Mouse (Mus musculus) midbrain, embryonic 14.5 days (tissue): ENCODE measurements at regions not wholly inside any gene's neighbourhood (a gene's known extent, or its start where the extent isn't known, plus 50 kb on each side); places are given as distances from the start of the nearest gene placed in this dataset.
A peak's percentile ranks its signal among the peaks of the same experiment; 100 is the strongest.

Experiments
- ATAC-seq: fragments of 200-750 bp; cut with Nextera tagmentation; 2 replicates; pipeline ENCODE4 v1.8.0; 2017; ENCODE audit warnings: moderate number of reproducible peaks, moderate library complexity; ENCODE audit not compliant: low FRiP score, low TSS enrichment
- DNase-seq: peaks from one replicate; pipeline ENCODE4 v3.0.0-alpha.2; 2015
- H3K27ac ChIP-seq: fragments of 300-500 bp; sonication (generic); replicated peaks from 2 replicates; pipeline ENCODE4 v1.5.1; 2014; ENCODE audit warnings: mild to moderate bottlenecking, low read depth, low read length, moderate library complexity
- H3K27me3 ChIP-seq: fragments of 300-500 bp; sonication (generic); 2 replicates; pipeline ENCODE4 v1.6.1; 2014; ENCODE audit warnings: low read length, control low read depth, mixed read lengths; ENCODE audit not compliant: control insufficient read depth, insufficient read depth
- H3K36me3 ChIP-seq: fragments of 300-500 bp; sonication (generic); 2 replicates; pipeline ENCODE4 v1.6.1; 2014; ENCODE audit warnings: low read length, control low read depth; ENCODE audit not compliant: control insufficient read depth, insufficient read depth
- H3K4me1 ChIP-seq: fragments of 300-500 bp; sonication (generic); 2 replicates; pipeline ENCODE4 v1.6.1; 2014; ENCODE audit warnings: mild to moderate bottlenecking, antibody characterized with exemption, low read length, control low read depth; ENCODE audit not compliant: control insufficient read depth, insufficient read depth
- H3K4me2 ChIP-seq: fragments of 300-500 bp; sonication (generic); 2 replicates; pipeline ENCODE4 v1.6.1; 2014; ENCODE audit warnings: mild to moderate bottlenecking, low read length, moderate library complexity
- H3K4me3 ChIP-seq: fragments of 300-500 bp; sonication (generic); replicated peaks from 2 replicates; pipeline ENCODE4 v1.5.1; 2014; ENCODE audit warnings: low read depth, low read length
- H3K9ac ChIP-seq: fragments of 300-500 bp; sonication (generic); replicated peaks from 2 replicates; pipeline ENCODE4 v1.6.1; 2014; ENCODE audit warnings: mild to moderate bottlenecking, low read length, moderate library complexity
- H3K9me3 ChIP-seq: fragments of 300-500 bp; sonication (generic); 2 replicates; pipeline ENCODE4 v1.6.1; 2016; ENCODE audit warnings: low read length, control low read depth, mixed read lengths; ENCODE audit not compliant: control insufficient read depth
- WGBS: fragments of 180-500 bp; shearing (Covaris S2); extraction: QIAGEN DNeasy Blood & Tissue Kit; methylation state at CpG from one replicate; pipeline ENCODE4 v1.1.7; 2014; 5-methylcytosine and 5-hydroxymethylcytosine counted together

DNA sequence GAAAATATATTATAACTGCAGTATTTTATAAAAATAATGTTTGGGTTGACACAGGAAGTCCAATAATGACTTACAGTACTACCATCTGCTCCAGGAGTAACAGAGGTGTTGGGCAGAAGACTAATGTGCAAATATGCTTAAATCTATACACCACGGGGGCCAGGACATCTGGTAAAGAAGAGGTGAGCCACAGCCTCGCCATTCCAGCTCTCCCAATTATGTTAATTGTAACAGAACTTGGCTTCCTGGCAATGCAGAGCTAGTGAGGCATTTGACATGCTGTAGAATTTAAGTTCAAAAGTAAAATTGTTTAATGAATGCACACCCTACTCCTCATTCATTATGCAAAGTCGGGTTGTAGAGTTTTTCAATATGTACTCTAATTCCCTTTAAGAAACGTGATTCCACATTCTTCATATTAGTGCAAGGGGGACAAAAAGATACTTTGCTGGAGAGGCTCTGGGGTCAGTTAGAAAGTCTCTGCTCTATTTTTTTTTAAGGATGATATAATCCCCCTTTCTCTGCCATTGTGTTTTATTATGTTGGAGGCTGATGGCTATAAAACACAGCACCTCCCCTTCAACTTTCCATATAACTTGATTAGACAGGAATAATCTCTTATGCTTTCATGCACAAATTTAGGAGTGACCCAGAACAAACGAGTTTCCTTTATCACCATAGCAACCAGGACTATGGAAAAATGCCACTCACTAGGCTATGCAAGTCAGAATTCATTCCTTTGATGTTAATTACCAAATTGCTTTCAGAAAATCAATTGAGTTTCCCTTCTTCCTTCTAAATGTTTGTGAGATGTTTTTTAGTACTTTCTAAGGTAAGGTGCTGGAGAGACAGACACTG is 188.8 kb upstream of the Tenm2 start:
- H3K27me3 ChIP-seq: 0 out of 2 replicates have a peak, but pooled peaks cover 4% of the 10 kb centered on the region
- H3K9me3 ChIP-seq: no peaks in the 10 kb centered on the region
- H3K9ac ChIP-seq: no peak overlapping the region
- H3K36me3 ChIP-seq: no peaks in the 10 kb centered on the region
- H3K4me1 ChIP-seq: no peaks in the 10 kb centered on the region; the same call in 1 of the 2 replicates
- ATAC-seq (no peak), DNase-seq (peak; percentile 31)
- WGBS: 5% methylated on average over 5 of the region's 5 CpGs
- no peak overlapping the region for H3K27ac ChIP-seq
- no peak overlapping the region for H3K4me3 ChIP-seq
- H3K4me2 ChIP-seq: no peak overlapping the region

GRCm38 (mm10) chr11:37412868-37413267 is 177.1 kb upstream of the Tenm2 start:
- WGBS: 81% methylated on average over 3 of the region's 3 CpGs
- H3K36me3 ChIP-seq: no peaks in the 10 kb centered on the region
- no peak for ATAC-seq

DNA sequence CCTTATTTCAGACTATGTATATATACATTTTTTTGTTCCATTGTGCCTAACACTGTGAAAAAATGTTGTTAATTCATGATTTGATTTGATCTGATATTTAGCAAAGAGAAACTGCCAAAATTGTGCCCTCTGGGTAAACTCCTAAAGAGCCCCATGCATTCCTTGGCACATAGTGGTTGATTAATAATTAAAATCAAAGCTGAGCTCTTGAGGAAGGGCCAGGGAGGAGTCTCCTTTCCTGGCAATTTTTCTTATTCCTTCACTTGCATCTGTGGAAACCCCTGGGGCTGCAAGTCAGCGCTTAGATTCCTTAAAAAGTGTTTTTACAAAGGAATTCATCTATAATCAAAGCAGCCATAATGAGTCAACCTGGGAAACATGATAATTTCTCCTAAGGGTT is 132.2 kb upstream of the Tenm2 start:
- no peaks in the 10 kb centered on the region for H3K36me3 ChIP-seq
- H3K9me3 ChIP-seq: no peaks in the 10 kb centered on the region
- H3K4me1 ChIP-seq: no peaks in the 10 kb centered on the region
- DNase-seq: peak; percentile 50
- H3K27me3 ChIP-seq: no peaks in the 10 kb centered on the region
- H3K4me3 ChIP-seq: no peak overlapping the region
- H3K9ac ChIP-seq: no peak overlapping the region
- 47% methylated on average over 1 of the region's 1 CpGs for WGBS
- H3K27ac ChIP-seq: no peak overlapping the region
- ATAC-seq: no peak
- no peak overlapping the region for H3K4me2 ChIP-seq

More at GRCm38 (mm10) chr11:37412868-37413267, 177.1 kb upstream of the Tenm2 start:
- no peak overlapping the region for H3K27ac ChIP-seq
- no peaks in the 10 kb centered on the region for H3K27me3 ChIP-seq
- H3K9me3 ChIP-seq: no peaks in the 10 kb centered on the region
- H3K4me3 ChIP-seq: no peak overlapping the region
- H3K9ac ChIP-seq: no peak overlapping the region
- DNase-seq: no peak
- H3K4me2 ChIP-seq: no peak overlapping the region
- H3K4me1 ChIP-seq: no peaks in the 10 kb centered on the region

DNA sequence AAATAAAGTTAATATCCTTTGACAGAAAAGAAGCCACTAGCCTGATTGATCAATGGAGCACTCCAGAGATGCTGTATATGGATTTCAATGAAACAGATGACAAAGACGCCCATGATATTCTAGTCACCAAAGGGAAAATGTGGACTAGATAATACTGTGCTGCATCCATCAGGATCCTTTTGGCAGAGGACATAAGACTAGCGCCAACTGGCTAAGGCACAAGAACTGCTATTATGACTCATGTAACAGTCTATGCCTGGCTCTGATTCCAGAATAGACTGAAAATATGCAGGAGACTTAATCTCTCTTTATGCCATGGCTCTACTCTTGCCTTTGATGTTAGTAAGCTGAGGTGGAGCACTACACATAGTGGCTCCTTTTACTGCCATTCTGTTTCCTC is 128.7 kb upstream of the Tenm2 start:
- ATAC-seq (no peak), DNase-seq (no peak)
- H3K4me3 ChIP-seq: no peak overlapping the region
- no peaks in the 10 kb centered on the region for H3K9me3 ChIP-seq
- no peak overlapping the region for H3K27ac ChIP-seq
- H3K36me3 ChIP-seq: no peaks in the 10 kb centered on the region
- H3K27me3 ChIP-seq: no peaks in the 10 kb centered on the region
- no peaks in the 10 kb centered on the region for H3K4me1 ChIP-seq
- H3K9ac ChIP-seq: no peak overlapping the region
- WGBS: 89% methylated on average over 2 of the region's 2 CpGs
- no peak overlapping the region for H3K4me2 ChIP-seq

GRCm38 (mm10) chr11:37355074-37355473 is 119.3 kb upstream of the Tenm2 start:
- 29% methylated on average over 2 of the region's 2 CpGs for WGBS
- Histone ChIP-seq H3K9ac (no peak overlapping the region), H3K4me1 (no peaks in the 10 kb centered on the region), H3K27ac (no peak overlapping the region), H3K4me2 (no peak overlapping the region), H3K9me3 (no peaks in the 10 kb centered on the region), H3K4me3 (no peak overlapping the region), H3K36me3 (no peaks in the 10 kb centered on the region), H3K27me3 (no peaks in the 10 kb centered on the region)
- no peak for ATAC-seq
- peak; percentile 24 for DNase-seq

- WGBS: 80% methylated on average over 2 of the region's 2 CpGs
- DNase-seq (no peak), ATAC-seq (no peak)
- no peaks in the 10 kb centered on the region for H3K36me3 ChIP-seq
- H3K4me3 ChIP-seq: no peak overlapping the region
- H3K27me3 ChIP-seq: no peaks in the 10 kb centered on the region
- H3K27ac ChIP-seq: no peak overlapping the region
- no peaks in the 10 kb centered on the region for H3K9me3 ChIP-seq
- H3K9ac ChIP-seq: no peak overlapping the region
- no peaks in the 10 kb centered on the region for H3K4me1 ChIP-seq
- H3K4me2 ChIP-seq: no peak overlapping the region
These were observed 73.9 kb upstream of the Tenm2 start for GRCm38 (mm10) chr11:37309691-37310090.

DNA sequence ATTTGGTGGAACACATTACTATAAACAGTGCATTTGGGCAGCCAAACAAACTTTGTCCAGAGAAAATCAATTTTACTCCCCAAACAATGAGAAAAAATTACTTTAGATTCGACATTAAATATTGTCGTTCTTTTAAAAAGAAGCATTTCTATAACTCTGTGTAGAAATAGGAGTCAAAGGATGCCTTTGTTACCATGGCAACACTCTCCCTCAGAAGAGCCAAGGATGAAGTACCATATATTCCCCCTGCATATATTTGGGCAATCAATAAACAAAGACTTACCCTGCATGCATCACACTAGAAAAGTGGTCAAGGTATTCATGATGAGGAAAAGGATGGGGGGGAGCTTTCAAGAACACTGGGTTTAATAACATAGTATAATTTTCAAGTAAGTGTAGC is 70.9 kb upstream of the Tenm2 start:
- ATAC-seq (no peak), DNase-seq (peak; percentile 59)
- Histone ChIP-seq H3K4me1 (no peaks in the 10 kb centered on the region), H3K36me3 (no peaks in the 10 kb centered on the region), H3K27me3 (no peaks in the 10 kb centered on the region), H3K4me2 (no peak overlapping the region), H3K4me3 (no peak overlapping the region), H3K27ac (no peak overlapping the region), H3K9ac (no peak overlapping the region), H3K9me3 (no peaks in the 10 kb centered on the region)
- 76% methylated on average over 2 of the region's 2 CpGs for WGBS
